Mouse (Mus musculus) limb, embryonic 14.5 days (tissue): ENCODE results near the gene Clic3. TPM values are rescaled to one million over a fixed set of nuclear protein-coding genes. Genes with fewer than 3 reads are reported as not detected.

Experiments
- ATAC-seq: fragments of 200-750 bp; cut with Nextera tagmentation; 2 replicates; pipeline ENCODE4 v1.8.0; 2017; ENCODE audit warnings: low read depth, moderate number of reproducible peaks, moderate TSS enrichment; ENCODE audit not compliant: low FRiP score
- DNase-seq: peaks from one replicate; pipeline ENCODE4 v3.0.0-alpha.2; 2015; ENCODE audit warnings: low spot score
- H3K27ac ChIP-seq: fragments of 300-500 bp; sonication (generic); replicated peaks from 2 replicates; pipeline ENCODE4 v1.5.1; 2014; ENCODE audit warnings: low read depth, mild to moderate bottlenecking, low read length, moderate library complexity, mixed read lengths
- H3K27me3 ChIP-seq: fragments of 300-500 bp; sonication (generic); 2 replicates; pipeline ENCODE4 v1.6.1; 2014; ENCODE audit warnings: low read length, mixed read lengths; ENCODE audit not compliant: control insufficient read depth, insufficient read depth
- H3K36me3 ChIP-seq: fragments of 300-500 bp; sonication (generic); 2 replicates; pipeline ENCODE4 v1.6.1; 2014; ENCODE audit warnings: mild to moderate bottlenecking, low read length, moderate library complexity, mixed read lengths; ENCODE audit not compliant: control insufficient read depth, insufficient read depth
- H3K4me1 ChIP-seq: fragments of 300-500 bp; sonication (generic); 2 replicates; pipeline ENCODE4 v1.6.1; 2014; ENCODE audit warnings: antibody characterized with exemption, low read length, mixed read lengths; ENCODE audit not compliant: control insufficient read depth, insufficient read depth
- H3K4me2 ChIP-seq: fragments of 300-500 bp; sonication (generic); replicated peaks from 2 replicates; pipeline ENCODE4 v1.6.1; 2014; ENCODE audit warnings: low read depth, mild to moderate bottlenecking, low read length, moderate library complexity; ENCODE audit not compliant: severe bottlenecking
- H3K4me3 ChIP-seq: fragments of 300-500 bp; sonication (generic); replicated peaks from 2 replicates; pipeline ENCODE4 v1.5.1; 2014; ENCODE audit warnings: low read length
- H3K9ac ChIP-seq: fragments of 300-500 bp; sonication (generic); 2 replicates; pipeline ENCODE4 v1.6.1; 2014; ENCODE audit warnings: mild to moderate bottlenecking, low read depth, low read length, moderate library complexity; ENCODE audit not compliant: severe bottlenecking
- H3K9me3 ChIP-seq: fragments of 300-500 bp; sonication (generic); 2 replicates; pipeline ENCODE4 v1.6.1; 2016; ENCODE audit warnings: low read length; ENCODE audit not compliant: control insufficient read depth
- POLR2A ChIP-seq: fragments of 200-500 bp; IDR thresholded peaks from 2 replicates; pipeline ENCODE4 v1.8.0; 2012; ENCODE audit warnings: inconsistent platforms, mild to moderate bottlenecking, moderate library complexity, borderline replicate concordance; ENCODE audit not compliant: insufficient read depth, insufficient read length; ENCODE audit errors: extremely low read depth
- WGBS: fragments of 180-500 bp; shearing (Covaris S2); extraction: QIAGEN DNeasy Blood & Tissue Kit; methylation state at CpG from one replicate; pipeline ENCODE4 v1.1.7; 2014; 5-methylcytosine and 5-hydroxymethylcytosine counted together
- polyA plus RNA-seq, 2 experiments: library from polyadenylated mRNA; depleted of rRNA in 1 of 2; stranded (reverse) in 1 of 2; unstranded in 1 of 2; fragments of >200 nt; fragmentation: Nextera tagmentation in 1 of 2; extraction: Ambion mirVana in 1 of 2; gene quantifications; 2 replicates each; pipeline versions ENCODE4 v1.2.1 to v1.2.3; 2012 to 2014

The Clic3 gene
- polyA plus RNA-seq, 2 experiments: 10.9 to 22.5 TPM

- Histone ChIP-seq H3K9ac (no peak overlapping the region), H3K9me3 (no peaks in the 10 kb centered on the region), H3K27ac (no peak overlapping the region), H3K36me3 (no peaks in the 10 kb centered on the region), H3K4me3 (no peak overlapping the region), H3K27me3 (no peaks in the 10 kb centered on the region), H3K4me1 (no peaks in the 10 kb centered on the region), H3K4me2 (no peak overlapping the region)
- ATAC-seq (no peak), DNase-seq (no peak)
- TF ChIP-seq POLR2A: no peak
- WGBS: 61% methylated on average over 11 of the region's 11 CpGs
Measured at GRCm38 (mm10) chr2:25484901-25485647, 28.4 kb downstream of the Clic3 start.

GRCm38 (mm10) chr2:25487965-25488670 is 31.5 kb downstream of the Clic3 start:
- WGBS: 59% methylated on average over 6 of the region's 6 CpGs
- TF ChIP-seq POLR2A: no peak

DNA sequence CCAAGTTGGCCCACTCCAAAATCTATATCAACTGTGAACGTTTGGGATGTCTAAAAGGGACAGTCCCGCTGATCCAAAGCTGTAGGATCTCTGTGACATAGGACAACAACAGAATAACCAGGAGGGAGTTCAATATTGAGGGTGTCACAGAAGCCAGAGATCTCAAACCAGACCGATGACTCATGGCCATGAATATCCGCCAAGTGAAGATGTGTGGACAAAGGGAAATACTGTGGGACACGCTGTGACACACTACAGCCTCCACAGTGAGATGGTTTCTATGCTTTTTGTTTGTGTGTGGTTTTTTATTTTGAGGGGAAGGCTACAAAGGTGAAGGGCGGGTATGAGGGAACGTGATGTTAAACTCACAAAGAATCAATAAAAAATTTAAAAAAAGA is 32.0 kb downstream of the Clic3 start:
- WGBS: 83% methylated on average over 7 of the region's 7 CpGs
- Histone ChIP-seq H3K4me2 (no peak overlapping the region), H3K27me3 (no peaks in the 10 kb centered on the region), H3K4me3 (no peak overlapping the region), H3K9me3 (no peaks in the 10 kb centered on the region), H3K27ac (no peak overlapping the region), H3K4me1 (no peaks in the 10 kb centered on the region), H3K36me3 (no peaks in the 10 kb centered on the region), H3K9ac (no peak overlapping the region)
- DNase-seq (no peak), ATAC-seq (no peak)
- TF ChIP-seq POLR2A: no peak

More at GRCm38 (mm10) chr2:25487965-25488670, 31.5 kb downstream of the Clic3 start:
- Histone ChIP-seq H3K27me3 (no peaks in the 10 kb centered on the region), H3K4me3 (no peak overlapping the region), H3K9ac (no peak overlapping the region), H3K36me3 (no peaks in the 10 kb centered on the region), H3K9me3 (no peaks in the 10 kb centered on the region), H3K4me2 (no peak overlapping the region), H3K27ac (no peak overlapping the region), H3K4me1 (no peaks in the 10 kb centered on the region)
- ATAC-seq (no peak), DNase-seq (no peak)

GRCm38 (mm10) chr2:25492988-25493387 is 36.4 kb downstream of the Clic3 start:
- Histone ChIP-seq H3K4me2 (no peak overlapping the region), H3K36me3 (no peaks in the 10 kb centered on the region), H3K4me1 (no peaks in the 10 kb centered on the region), H3K27ac (no peak overlapping the region), H3K27me3 (no peaks in the 10 kb centered on the region), H3K9ac (no peak overlapping the region), H3K9me3 (no peaks in the 10 kb centered on the region), H3K4me3 (no peak overlapping the region)
- DNase-seq: no peak
- WGBS: 85% methylated on average over 5 of the region's 5 CpGs
- no peak for TF ChIP-seq POLR2A
- ATAC-seq: no peak

DNA sequence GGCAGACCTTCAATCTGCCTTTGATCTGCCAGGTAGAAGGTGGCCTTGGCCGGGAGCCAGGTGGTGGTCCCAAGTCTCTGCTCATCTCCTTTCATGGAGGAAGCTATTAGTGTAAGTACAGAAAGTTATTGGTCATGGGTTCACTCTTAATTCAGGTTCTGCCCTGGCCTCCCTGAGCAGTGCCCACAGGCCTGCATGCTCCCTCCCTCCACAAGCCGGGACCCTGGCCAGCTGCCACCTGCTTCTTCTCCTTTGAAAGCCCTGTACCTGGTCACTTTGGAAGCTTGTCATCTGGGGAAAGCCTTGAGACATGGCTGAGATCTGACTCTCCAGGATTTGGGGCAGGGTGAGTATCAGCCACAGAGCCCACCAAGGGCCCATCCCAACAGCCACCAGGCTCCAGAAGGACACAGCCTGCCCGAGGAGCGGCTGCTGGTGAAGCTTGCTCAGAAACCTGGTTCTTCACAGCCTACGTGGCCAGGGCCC is 36.9 kb downstream of the Clic3 start, which contains the start of gene Lcn12:
TSS of gene Lcn12 (minus strand) at position 436 of the 486 bp plus-strand sequence.
- ATAC-seq (no peak), DNase-seq (no peak)
- Histone ChIP-seq H3K4me2 (no peak within 1 kb of the TSS), H3K4me3 (no peak within 1 kb of the TSS), H3K27me3 (no peaks in the 10 kb centered on the region), H3K27ac (no peak within 1 kb of the TSS), H3K4me1 (no peaks in the 10 kb centered on the region), H3K36me3 (no peaks in the 10 kb centered on the region), H3K9me3 (no peaks in the 10 kb centered on the region), H3K9ac (no peak within 1 kb of the TSS)
- no peak for TF ChIP-seq POLR2A
- WGBS: 86% methylated on average over 5 of the region's 5 CpGs
